Mouse (Mus musculus): ENCODE data around the gene Cdca3. TPM values are rescaled to one million over a fixed set of nuclear protein-coding genes. Genes with fewer than 3 reads are reported as not detected.

Cdca3 gene
- 9.8 TPM for polyA plus RNA-seq (2014; fragmentation: Illumina TruSeq; extraction: RNeasy Lipid Tissue Mini Kit (QIAGEN cat#74804); ENCODE audit: low read depth, low replicate concordance)

DNA sequence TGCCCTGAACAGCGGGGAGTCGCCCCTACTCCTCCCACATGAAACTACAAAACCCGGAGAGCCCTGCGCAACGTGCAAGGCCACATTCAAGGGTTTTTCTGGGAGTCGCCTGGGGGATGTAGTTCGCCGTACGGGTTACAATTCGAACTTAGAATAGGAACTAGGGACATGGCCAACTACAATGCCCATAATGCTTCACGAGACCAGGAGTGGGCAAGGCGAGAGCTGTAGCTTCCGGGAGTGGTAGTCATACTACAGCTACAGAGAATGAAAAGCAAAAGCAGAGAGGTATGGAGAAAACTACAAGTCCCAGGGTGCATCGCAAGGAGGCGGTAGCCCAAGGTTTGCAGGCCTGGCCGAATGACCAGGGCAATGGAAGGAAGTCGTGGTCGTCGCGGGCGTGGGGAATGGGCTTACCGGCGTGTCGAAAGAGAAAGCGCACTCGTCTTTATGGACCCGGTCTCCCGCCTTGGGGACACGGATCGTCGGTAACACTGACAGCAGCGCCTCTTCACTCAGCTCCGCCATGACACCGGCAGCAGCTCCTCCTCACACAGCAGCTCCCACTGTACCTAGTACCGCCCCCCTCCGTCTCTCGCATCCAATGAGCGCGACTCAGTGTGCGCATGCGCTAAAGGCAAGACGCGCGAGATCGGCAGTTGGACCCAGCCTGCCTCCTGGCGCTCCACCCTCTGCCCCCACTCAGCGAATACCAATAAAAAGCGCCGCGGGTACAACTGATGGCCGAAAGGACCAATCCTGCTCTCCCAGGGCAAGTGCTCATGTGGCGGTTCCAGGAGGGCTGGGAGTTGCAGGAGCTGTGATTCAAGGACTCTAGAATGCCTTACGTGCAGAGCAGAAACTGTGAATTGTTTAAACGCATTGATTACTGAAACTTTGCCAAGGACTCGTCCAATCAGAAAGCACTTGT lies at the start of gene Cdca3, which contains the start of gene Usp5:
Cdca3 (plus strand) TSS at position 680 of the 931 bp plus-strand sequence.
Usp5 (minus strand) TSS at position 617 of the 931 bp plus-strand sequence.

DNA sequence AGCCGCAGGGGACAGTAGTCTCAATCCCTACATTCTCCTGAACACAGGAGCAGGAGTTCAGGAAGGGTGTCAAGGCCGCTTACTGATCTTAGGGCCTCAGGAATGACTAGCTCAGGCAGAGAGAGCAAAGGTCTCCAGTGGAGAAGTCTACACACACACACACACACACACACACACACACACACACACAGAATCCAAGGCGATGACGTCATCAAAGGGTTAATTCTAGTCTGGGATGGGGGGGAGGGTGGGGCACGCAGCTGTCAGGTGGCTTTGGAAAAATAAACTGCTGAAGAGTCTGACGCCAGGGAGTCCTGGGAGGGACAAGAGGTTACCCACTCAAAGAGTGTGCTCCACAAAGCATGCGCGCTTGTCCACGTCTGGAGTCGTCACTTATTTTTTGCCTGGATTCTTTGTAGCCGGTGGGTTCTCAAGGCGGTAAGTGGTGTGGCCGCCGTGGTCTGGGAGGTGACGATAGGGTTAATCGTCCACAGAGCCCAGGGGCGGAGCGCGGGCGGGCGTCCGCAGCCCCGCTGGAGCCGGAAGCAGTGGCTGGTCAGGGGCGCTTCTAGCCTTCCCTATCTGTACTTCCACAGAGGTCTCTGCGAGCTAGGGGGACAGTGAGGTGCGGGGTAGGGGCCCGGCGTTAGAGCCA lies 20.9 kb upstream of the Cdca3 start, which contains the start of gene Spsb2:
Spsb2 (plus strand) TSS at position 304 of the 655 bp plus-strand sequence.

DNA sequence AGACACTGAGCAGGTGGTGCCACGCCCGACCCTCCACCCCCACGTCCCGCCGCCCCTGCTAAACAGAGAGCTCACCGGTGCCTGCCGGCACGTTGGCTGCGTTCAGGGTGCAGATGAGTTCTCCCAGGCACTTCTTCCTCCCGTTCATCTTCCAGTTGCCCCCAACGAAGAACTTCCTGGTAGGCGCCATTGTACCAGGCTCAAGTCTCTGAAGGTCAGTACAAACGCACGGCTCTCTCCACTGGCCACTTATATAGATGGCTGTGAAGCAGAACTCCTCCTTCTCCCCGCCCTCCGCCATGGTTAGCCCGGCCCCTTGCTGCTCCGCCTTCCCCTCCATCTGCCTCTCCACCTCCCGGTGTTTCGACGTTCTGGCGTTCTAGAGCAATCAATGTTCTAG lies 15.4 kb upstream of the Cdca3 start, which contains the start of gene Tpi1:
Tpi1 (minus strand) TSS at position 364 of the 400 bp plus-strand sequence.

DNA sequence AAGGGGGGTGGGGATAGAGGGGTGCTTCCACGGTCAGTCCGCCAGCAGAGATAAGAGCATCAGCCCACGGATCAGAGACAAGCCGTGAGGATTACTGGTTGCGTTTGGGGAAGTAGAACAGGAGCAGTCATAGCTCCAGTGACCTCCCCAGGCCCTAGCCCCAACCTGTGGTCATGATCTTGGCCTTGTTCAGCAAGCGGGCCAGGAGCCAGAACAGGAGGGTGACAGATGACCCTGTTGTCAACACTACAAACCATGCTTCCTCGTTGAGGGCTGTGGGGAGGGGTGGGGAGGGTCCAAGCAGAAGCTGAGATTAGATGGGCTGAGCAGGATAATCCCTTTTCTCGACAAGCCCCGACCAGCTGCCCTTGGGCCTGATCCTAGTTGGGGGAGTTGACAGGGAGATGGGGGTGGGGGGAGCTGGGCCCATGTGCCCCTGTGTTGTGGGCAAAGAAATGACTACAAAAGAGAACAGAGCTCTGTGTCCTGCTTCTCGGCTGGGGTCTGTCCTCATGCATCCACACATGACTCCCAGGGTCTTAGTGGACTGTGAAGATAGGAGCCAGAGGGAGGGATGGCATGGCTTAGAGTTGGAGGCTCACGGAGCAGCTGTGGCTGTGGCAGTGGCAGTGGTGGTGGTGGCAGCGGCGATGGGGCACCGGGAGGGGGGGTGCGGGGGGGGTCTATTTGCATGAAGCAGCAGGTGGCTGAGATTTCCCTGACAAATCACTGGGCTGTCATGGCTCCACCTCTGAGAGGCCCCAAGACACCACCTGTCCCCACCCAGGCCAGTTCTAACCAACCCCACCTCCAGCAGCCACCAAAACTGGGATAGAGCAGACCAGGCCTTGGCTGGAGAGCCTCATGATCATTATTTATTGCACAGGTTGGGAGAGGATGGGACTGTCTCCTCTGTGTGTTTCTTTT lies 11.2 kb downstream of the Cdca3 start, which contains the start of gene Gnb3:
Gnb3 (minus strand) TSS at position 35 of the 927 bp plus-strand sequence.

DNA sequence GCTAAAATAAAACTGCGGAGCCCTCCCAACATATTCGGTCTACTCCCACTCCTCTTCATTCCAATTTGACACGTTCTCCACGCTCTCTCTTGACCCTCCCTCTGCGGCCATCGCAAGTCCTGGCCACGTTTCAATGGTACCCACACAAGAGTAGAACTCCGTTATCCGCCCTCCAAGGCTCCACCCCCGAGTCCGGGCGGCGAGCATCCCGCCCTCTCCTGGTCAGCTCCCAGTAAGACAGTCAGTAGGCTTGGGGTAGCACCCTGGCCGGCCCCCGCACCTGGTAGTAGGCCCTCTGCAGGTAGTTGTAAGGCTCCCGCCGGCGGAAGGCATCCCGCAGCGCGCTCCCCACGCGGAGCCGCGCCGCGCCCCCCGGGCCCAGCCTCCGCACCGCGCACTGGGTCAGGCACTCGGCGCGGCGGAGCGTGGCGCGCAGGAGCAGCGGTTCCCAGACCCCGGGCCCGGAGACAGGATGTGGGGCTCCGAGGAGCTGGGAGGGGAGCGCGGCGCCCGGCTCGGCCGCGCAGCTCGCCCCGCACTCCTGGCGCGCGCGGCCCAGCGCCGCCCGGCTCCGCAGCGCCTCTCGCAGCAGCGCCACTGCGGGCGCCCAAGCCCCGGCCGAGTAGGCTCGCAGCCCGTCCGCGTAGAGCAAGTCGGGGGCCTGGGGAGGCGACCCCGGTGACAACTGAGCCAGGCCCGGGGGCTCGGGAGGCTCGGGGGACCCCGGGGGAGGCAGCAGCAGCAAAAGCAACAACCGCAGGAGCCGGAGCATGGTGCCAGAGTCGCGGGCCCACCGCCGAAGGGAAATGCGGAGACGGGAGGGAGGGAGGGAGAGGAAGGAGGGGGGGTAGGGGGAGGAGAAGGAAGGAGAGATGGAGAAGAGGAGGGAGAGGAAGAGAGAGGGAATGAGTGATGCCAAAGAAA lies 27.8 kb downstream of the Cdca3 start, which contains the start of gene P3h3:
P3h3 (minus strand) TSS at position 837 of the 924 bp plus-strand sequence.

DNA sequence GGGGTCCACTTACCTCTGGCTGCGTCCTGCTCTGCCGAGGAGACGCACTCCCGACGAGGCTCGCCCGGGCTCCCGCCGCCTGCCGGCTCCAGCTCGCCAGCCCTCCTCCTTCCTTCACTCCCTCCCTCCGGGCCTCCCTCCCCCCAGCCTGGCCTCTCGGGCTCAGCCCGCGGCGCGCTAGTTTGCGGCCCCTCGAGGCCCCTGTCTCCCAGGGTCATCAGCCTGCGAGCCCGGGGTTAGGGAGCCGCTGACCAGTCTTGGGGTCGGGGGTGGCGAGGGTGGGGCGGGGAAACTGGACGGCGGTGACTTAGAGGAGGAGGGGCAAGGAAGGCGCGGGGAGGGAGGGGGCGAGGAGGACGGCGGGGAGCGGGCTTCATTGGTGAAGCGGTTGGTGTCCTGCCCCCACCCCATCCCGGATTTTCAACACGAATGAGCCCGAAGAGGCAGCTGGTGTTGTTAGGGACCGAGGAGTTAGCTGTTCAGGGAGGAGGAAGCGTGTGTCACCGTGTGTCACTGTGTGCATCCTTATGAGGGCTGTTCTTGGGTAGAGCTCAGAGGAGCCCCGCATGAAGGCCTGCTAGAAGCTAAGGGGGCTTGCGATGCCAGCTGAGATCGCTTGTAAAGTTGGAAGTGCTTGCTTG lies 34.4 kb downstream of the Cdca3 start, which contains the start of gene Gpr162:
Gpr162 (minus strand) TSS at position 326 of the 641 bp plus-strand sequence.

Other genes with a start within 250 kb of the Cdca3 start
- gene C1s2, start 193.5 kb upstream of the Cdca3 start, polyA plus RNA-seq (2014; fragmentation: Illumina TruSeq; extraction: RNeasy Lipid Tissue Mini Kit (QIAGEN cat#74804); ENCODE audit: low read depth, low replicate concordance), result 5.6 TPM
- gene Lpcat3, start 166.5 kb upstream of the Cdca3 start, polyA plus RNA-seq (2014; fragmentation: Illumina TruSeq; extraction: RNeasy Lipid Tissue Mini Kit (QIAGEN cat#74804); ENCODE audit: low read depth, low replicate concordance), result 75.1 TPM
- gene Emg1, start 117.4 kb upstream of the Cdca3 start, polyA plus RNA-seq (2014; fragmentation: Illumina TruSeq; extraction: RNeasy Lipid Tissue Mini Kit (QIAGEN cat#74804); ENCODE audit: low read depth, low replicate concordance), result 55.2 TPM
- 129 TPM for gene Phb2, start 117.2 kb upstream of the Cdca3 start, polyA plus RNA-seq (2014; fragmentation: Illumina TruSeq; extraction: RNeasy Lipid Tissue Mini Kit (QIAGEN cat#74804); ENCODE audit: low read depth, low replicate concordance)
- gene Ptpn6, start 90.8 kb upstream of the Cdca3 start, polyA plus RNA-seq (2014; fragmentation: Illumina TruSeq; extraction: RNeasy Lipid Tissue Mini Kit (QIAGEN cat#74804); ENCODE audit: low read depth, low replicate concordance), result 24.1 TPM
- gene Grcc10, start 88.2 kb upstream of the Cdca3 start, polyA plus RNA-seq (2014; fragmentation: Illumina TruSeq; extraction: RNeasy Lipid Tissue Mini Kit (QIAGEN cat#74804); ENCODE audit: low read depth, low replicate concordance), result 210 TPM
- not detected for gene Gm45234, start 73.5 kb upstream of the Cdca3 start, polyA plus RNA-seq (2014; fragmentation: Illumina TruSeq; extraction: RNeasy Lipid Tissue Mini Kit (QIAGEN cat#74804); ENCODE audit: low read depth, low replicate concordance)
- gene Atn1, start 73.0 kb upstream of the Cdca3 start, polyA plus RNA-seq (2014; fragmentation: Illumina TruSeq; extraction: RNeasy Lipid Tissue Mini Kit (QIAGEN cat#74804); ENCODE audit: low read depth, low replicate concordance), result 47.5 TPM
- gene Eno2, start 59.9 kb upstream of the Cdca3 start, polyA plus RNA-seq (2014; fragmentation: Illumina TruSeq; extraction: RNeasy Lipid Tissue Mini Kit (QIAGEN cat#74804); ENCODE audit: low read depth, low replicate concordance), result 5.5 TPM
- 10.8 TPM for gene Lrrc23, start 49.8 kb upstream of the Cdca3 start, polyA plus RNA-seq (2014; fragmentation: Illumina TruSeq; extraction: RNeasy Lipid Tissue Mini Kit (QIAGEN cat#74804); ENCODE audit: low read depth, low replicate concordance)
- gene Spsb2, start 20.9 kb upstream of the Cdca3 start, polyA plus RNA-seq (2014; fragmentation: Illumina TruSeq; extraction: RNeasy Lipid Tissue Mini Kit (QIAGEN cat#74804); ENCODE audit: low read depth, low replicate concordance), result 15.2 TPM
- gene Tpi1, start 15.3 kb upstream of the Cdca3 start, polyA plus RNA-seq (2014; fragmentation: Illumina TruSeq; extraction: RNeasy Lipid Tissue Mini Kit (QIAGEN cat#74804); ENCODE audit: low read depth, low replicate concordance), result 317 TPM
- gene Usp5, start 63 bp upstream of the Cdca3 start, polyA plus RNA-seq (2014; fragmentation: Illumina TruSeq; extraction: RNeasy Lipid Tissue Mini Kit (QIAGEN cat#74804); ENCODE audit: low read depth, low replicate concordance), result 84.1 TPM
- gene Gnb3, start 10.7 kb downstream of the Cdca3 start, polyA plus RNA-seq (2014; fragmentation: Illumina TruSeq; extraction: RNeasy Lipid Tissue Mini Kit (QIAGEN cat#74804); ENCODE audit: low read depth, low replicate concordance), result not detected
- gene P3h3, start 28.2 kb downstream of the Cdca3 start, polyA plus RNA-seq (2014; fragmentation: Illumina TruSeq; extraction: RNeasy Lipid Tissue Mini Kit (QIAGEN cat#74804); ENCODE audit: low read depth, low replicate concordance), result 18.1 TPM
- gene Gpr162, start 34.4 kb downstream of the Cdca3 start, polyA plus RNA-seq (2014; fragmentation: Illumina TruSeq; extraction: RNeasy Lipid Tissue Mini Kit (QIAGEN cat#74804); ENCODE audit: low read depth, low replicate concordance), result 1.5 TPM
- gene Cd4, start 58.7 kb downstream of the Cdca3 start, polyA plus RNA-seq (2014; fragmentation: Illumina TruSeq; extraction: RNeasy Lipid Tissue Mini Kit (QIAGEN cat#74804); ENCODE audit: low read depth, low replicate concordance), result 1.8 TPM
- 2.3 TPM for gene Lag3, start 82.2 kb downstream of the Cdca3 start, polyA plus RNA-seq (2014; fragmentation: Illumina TruSeq; extraction: RNeasy Lipid Tissue Mini Kit (QIAGEN cat#74804); ENCODE audit: low read depth, low replicate concordance)
- 493 TPM for gene Ptms, start 90.6 kb downstream of the Cdca3 start, polyA plus RNA-seq (2014; fragmentation: Illumina TruSeq; extraction: RNeasy Lipid Tissue Mini Kit (QIAGEN cat#74804); ENCODE audit: low read depth, low replicate concordance)
- 206 TPM for gene Mlf2, start 101.8 kb downstream of the Cdca3 start, polyA plus RNA-seq (2014; fragmentation: Illumina TruSeq; extraction: RNeasy Lipid Tissue Mini Kit (QIAGEN cat#74804); ENCODE audit: low read depth, low replicate concordance)
- gene Cops7a, start 136.0 kb downstream of the Cdca3 start, polyA plus RNA-seq (2014; fragmentation: Illumina TruSeq; extraction: RNeasy Lipid Tissue Mini Kit (QIAGEN cat#74804); ENCODE audit: low read depth, low replicate concordance), result 105 TPM
- 2.8 TPM for gene Pianp, start 167.1 kb downstream of the Cdca3 start, polyA plus RNA-seq (2014; fragmentation: Illumina TruSeq; extraction: RNeasy Lipid Tissue Mini Kit (QIAGEN cat#74804); ENCODE audit: low read depth, low replicate concordance)
- 34.8 TPM for gene Zfp384, start 179.6 kb downstream of the Cdca3 start, polyA plus RNA-seq (2014; fragmentation: Illumina TruSeq; extraction: RNeasy Lipid Tissue Mini Kit (QIAGEN cat#74804); ENCODE audit: low read depth, low replicate concordance)
- gene Ing4, start 210.2 kb downstream of the Cdca3 start, polyA plus RNA-seq (2014; fragmentation: Illumina TruSeq; extraction: RNeasy Lipid Tissue Mini Kit (QIAGEN cat#74804); ENCODE audit: low read depth, low replicate concordance), result 58.4 TPM
- gene Acrbp, start 220.1 kb downstream of the Cdca3 start, polyA plus RNA-seq (2014; fragmentation: Illumina TruSeq; extraction: RNeasy Lipid Tissue Mini Kit (QIAGEN cat#74804); ENCODE audit: low read depth, low replicate concordance), result 28.7 TPM
- gene Lpar5, start 238.4 kb downstream of the Cdca3 start, polyA plus RNA-seq (2014; fragmentation: Illumina TruSeq; extraction: RNeasy Lipid Tissue Mini Kit (QIAGEN cat#74804); ENCODE audit: low read depth, low replicate concordance), result 2.3 TPM